Mouse (Mus musculus) liver (tissue): ENCODE measurements around the gene Slit3.

Source experiments
- DNase-seq: peaks from one replicate; pipeline ENCODE4 v3.0.0-alpha.2; 2020; ENCODE audit warnings: mixed read lengths

Slit3 gene

DNA sequence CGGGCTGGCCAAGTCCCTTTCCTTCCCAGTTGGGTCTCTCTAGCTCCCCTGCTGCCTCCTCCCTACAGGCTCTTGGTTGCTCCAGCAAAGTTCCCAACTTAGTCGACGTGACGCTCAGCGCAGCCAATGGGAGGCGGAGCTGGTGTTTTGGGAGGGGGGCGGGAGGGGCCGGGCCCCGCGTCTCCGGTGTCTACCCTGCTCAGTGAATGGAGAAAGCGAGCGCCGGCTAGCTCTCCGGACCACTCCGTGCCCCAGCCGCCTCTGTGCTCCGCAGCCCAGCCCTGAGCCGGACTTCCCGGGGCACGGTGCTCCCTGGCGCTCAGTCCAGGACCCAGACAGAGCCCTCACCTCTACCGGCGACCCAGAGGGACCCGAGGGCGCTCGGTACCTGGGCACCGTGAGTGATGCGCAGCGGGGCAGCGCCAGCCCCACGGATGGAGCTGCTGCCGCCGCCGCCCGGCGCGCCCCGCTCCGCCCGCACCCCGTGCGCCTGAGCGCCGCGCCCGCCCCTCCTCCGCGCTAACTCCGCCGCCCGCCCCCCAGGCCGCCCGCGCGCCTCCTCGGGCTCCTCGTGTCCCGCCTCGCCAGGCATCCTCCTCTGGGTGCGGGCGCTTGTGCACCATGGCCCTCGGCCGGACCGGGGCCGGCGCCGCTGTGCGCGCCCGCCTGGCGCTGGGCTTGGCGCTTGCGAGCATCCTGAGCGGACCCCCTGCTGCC is at the start of gene Slit3:
Gene Slit3 (plus strand): TSS at position 331 of the 717 bp plus-strand sequence.
- peak; percentile 38 for DNase-seq

DNA sequence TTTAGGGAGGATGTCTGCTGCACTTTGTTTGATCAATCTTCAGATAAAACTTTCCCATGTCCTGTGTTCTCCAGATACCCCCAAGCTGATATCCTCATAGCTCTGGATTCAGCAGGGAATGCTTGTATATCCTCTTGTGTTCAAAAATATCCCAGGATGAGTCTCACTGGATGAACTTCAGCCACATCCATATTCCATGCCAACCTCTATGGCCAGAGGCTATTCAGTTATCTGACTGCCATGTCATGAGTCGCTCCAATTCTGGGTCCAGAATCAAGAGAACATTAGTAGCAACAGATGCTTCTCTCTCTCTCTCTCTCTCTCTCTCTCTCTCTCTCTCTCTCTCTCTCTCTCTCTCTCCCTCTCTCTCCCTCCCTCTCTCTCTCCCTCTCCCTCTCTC is 49.6 kb upstream of the Slit3 start:
- no peak for DNase-seq

DNA sequence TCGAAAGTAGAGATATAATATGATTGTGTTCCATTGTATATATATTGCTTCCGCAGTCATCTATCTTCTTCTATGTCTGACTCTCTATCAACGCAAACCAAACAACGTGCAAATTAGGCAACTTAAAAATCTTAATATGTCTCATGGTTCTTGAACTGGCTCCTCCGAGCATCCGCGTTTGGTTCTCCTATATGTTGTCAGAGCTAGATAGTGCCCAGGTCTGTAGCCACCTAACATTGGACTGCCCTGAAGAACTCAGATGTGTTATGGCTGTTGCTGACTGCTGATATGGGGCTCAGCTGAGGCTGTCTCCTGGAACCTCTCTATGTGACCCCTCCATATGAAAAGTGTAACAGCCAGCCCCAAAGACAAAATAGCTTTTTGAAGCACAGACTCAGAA is 45.6 kb upstream of the Slit3 start:
- DNase-seq, result no peak

DNA sequence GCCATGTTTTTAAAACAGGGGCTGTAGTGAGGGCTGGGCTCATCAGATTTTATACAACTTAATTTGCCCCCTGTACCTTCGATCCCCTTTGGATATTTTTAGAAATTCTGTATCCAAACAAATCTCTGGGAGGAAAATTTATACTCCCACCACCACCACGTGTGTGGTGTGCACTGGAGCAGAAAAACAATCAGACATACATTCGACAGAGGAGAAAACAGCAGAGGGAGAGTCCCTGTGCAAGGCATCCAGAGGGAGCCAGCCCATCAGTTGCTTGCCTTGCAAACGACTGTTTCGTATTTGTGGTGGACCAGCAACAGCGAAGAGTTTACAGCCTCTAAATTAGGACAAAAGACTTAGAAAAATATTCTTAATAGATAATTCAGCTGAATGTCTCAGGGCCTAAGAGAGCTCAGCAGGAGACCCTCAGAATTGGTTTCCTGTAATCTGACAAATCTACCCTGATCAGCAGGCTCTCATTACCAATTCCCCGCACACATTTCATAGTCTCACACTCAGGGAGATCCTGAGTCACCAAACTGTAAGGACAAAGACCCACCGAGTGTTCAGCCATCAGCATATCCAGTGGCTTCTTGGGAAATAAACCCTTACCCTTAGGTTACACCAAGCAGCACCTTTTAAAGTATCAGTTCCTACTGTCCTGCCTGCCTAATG is 40.4 kb upstream of the Slit3 start:
- DNase-seq, result no peak

DNA sequence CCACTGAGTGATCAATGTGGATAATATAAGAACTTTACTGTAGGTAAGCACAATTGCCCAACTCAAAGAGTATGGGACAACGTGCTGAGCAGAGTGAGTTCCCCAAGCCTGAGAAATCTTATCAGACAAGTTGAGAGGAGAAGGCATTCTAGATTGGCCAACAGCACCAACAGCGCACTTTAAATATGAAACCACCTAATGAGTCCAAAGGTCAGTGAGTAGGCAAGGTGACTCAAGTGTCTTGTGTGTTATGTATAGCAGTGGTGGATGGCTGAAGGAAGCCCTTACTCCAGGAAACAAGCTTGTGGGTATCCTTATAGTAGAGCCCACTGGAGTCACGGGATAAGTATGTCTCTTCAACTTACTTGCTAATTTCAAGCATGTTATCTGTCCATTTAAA is 38.7 kb upstream of the Slit3 start:
- DNase-seq, result no peak

DNA sequence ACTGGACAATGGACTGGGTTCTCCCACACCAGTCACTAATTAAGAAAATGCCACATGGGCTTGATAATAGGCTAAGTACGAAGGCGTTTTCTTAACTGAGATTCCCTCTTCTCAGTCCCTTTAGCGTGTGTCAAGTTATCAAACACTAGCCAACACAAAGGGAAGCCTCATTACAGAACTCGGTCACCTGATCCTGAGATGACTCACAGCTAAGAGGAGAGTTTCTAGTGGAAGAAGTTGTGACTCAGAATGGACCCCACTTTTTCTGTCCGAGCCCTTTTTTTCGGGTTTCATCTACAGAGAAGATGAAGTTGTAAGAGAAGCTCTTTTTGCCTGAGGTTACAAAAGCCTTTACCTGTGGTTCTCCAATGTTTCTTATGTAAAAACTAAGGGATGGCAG is 38.0 kb upstream of the Slit3 start:
- no peak for DNase-seq

DNA sequence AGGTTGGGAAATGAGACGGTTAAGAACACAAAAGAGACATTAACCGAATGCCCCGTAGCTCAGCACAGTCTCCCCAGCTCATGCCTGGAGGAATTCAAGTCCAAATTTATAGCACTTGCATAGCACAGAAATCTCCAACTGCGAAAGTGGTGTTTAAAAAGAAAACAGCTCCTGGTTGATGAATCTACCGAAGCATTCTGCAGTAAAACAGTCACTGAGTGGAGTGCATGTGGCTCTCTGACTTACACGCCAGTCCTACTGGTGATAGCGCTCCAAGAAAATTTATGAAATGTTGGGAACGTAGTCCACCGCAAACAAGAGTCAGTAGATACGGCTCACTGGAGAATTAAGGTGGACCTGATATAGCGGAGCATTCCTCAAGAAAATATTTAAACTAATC is 35.7 kb upstream of the Slit3 start:
- DNase-seq, result no peak

DNA sequence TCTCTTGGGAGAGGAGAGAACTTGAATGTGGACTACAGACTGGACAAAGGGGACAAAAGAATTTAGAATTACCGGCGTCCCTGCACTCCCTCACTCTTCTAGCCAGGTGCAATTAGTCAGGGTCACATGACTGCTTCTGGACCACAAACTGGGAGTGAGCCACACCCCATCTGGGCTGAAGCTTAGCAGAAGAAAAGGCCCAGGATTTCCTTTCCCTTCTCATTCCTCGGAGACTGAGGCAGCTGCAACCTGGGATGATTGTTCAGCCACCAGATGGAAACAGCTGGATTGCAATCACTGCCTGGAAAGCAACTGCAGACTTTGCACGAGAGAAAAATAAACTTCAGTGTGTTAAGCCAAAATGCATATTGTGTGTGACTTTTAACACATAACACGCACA is 35.0 kb upstream of the Slit3 start:
- no peak for DNase-seq

DNA sequence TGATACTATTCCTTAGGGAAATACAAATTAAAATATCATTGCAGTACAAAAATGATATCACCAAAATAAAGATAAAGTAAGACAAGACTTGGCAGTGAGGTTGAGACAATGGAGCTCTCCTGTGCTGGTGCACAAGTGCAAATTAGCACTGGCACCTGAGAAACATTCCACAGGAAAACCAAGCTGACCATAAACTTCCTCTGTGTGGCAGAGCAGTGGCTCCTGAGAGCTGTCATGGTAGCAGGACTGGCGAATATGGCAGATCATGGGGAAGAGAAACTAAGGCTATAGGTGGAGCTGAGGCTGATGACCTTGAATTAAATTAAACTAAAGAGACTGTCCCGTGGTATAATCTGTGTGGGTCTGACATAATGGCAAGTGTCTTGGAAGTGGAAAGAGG is 33.6 kb upstream of the Slit3 start:
- no peak for DNase-seq

DNA sequence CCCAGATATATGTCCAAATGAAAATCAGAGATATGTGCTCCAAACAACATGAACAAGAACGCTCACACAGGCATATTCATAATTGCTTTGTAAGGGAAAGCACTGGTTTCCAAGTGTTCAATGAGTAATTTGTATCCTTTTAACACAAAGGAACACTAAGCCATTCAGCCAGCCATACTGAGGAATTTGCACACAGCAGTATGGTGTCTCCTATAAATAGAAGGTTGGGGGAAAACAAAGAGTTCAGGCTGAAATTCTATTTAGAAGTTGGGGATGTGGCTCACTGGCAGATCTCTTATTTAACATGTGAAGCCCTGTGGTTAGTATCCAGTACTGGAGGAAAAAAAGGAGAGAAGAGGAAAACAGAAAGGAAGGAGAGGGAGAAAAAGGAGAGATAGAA is 32.9 kb upstream of the Slit3 start:
- DNase-seq, result no peak

DNA sequence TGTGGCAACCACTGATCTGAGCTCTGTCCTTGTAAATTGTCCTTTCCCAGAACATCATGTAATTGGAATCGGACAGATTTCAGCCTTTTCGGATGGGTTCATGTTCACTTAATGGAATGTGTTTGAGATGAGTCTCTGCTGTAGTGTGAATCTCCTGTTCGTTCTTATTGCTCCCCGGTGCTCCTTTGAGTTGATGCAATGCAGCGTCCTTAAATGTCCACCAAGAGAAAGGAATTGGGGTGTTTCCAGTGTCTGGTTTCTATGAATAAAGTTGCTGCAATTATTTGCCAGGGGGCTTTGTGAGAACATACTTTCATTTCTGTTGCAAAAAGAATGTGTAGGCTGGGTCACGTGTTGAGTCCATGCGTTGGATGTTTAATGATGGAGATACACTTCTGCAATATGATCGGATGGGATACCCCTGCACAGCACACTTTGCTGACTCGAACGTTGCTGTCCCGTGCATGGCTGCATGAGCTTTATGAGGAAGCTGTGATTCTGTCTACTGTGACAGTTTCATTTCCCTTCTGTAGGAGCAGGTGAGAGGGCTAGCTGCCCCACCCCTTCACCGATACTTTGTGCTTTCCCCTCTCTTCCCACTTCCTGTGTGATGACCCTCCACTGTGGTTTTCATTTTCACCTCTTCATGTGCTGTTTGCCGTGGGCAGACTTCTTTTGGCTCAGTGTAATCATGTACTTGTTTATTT is 30.2 kb upstream of the Slit3 start:
- DNase-seq, result no peak

DNA sequence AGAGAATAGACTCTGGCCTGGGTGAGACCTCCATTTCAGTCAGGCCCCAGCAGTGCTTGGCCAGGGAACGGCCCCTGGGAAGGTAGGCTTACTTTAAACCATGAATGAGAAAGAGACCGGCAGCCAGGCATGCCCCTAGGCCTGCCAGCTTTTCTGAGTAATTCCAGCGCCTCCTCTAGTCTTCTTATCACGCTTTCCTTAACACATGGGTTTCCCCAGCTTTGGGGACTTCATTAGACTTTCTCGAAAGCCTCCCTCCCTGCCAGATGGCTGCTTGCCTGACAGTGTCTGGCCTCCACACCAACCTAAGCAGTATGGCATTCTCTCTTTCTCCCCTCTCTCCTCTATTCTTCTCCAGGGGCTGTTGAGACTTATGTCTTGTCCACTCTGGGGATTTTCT is 24.5 kb upstream of the Slit3 start:
- no peak for DNase-seq

DNA sequence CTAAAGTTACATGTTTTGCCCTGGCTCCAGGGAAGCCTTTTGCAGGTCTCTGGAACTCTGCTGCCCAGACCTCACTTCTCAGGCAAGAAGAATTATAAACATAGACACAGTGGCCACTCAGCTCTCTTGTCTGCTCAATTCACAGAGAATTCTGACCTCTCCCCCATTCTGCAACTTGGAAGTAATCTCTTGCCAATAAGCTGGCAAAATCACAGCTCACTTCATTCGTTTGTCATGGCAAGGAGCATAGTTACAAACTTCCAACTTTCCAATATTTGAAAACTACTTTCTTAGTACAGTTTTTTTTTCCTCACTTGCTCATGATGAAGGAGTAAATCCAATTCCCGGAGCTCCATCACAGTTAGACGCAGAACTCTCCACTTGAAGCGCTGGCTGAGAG is 11.2 kb upstream of the Slit3 start:
- DNase-seq, result no peak

DNA sequence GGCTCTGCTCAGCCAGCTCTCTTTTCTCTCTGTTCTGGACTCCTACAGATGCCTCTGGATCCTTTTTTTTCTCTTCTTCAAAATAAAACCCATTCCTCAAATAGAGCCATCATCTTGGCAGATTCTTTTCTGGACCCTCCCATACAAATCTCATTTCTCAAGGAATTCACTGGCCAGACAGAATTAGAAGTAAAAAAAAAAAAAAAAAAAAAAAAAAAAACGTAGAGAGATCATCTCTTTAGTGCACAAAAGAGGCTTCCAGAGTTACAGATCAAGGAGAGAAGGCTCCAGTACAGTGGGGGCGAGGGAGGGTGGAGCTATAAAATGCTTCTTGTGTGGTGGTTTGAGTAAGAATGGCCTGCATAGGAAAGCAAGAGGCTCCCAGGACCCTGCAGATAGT is 10.2 kb upstream of the Slit3 start:
- no peak for DNase-seq

DNA sequence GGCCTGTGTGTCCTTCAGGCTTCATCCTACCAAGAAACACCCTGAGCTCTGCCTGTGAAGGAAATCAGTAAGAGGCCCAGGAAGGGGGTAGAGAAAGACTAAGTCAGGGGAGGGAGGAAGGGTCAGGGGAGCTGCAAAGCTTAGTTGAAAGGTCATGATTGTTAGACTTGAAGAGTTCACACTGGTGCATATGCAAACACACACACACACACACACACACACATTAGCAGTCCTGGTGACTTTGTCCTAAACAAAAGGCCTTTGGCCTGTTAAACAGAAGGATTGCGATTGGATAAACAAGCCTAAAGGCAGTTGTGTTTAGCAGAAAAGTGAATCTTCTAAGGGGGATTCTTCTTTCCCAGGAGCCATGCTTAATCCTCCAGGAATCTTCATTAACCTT is 7.7 kb upstream of the Slit3 start:
- no peak for DNase-seq

DNA sequence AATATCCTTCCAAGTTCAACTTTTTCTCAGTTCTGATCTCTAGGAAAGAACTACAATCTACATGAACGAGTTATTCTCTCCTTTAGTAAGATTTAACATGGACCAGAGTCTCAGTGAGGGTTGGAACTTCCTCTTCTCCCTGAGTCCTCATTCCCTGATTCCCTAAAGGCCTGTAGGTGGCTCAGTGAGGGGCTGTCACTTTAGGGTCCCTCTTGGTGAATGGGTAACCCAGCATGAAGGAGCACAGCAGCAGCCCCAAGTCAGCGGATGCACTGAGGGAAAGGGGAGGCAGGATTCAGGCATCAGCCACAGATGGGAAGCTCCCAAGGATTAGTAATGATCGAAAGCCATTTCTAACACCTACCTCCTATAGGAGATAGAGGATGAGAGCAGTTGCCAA is 4.6 kb upstream of the Slit3 start:
- no peak for DNase-seq

DNA sequence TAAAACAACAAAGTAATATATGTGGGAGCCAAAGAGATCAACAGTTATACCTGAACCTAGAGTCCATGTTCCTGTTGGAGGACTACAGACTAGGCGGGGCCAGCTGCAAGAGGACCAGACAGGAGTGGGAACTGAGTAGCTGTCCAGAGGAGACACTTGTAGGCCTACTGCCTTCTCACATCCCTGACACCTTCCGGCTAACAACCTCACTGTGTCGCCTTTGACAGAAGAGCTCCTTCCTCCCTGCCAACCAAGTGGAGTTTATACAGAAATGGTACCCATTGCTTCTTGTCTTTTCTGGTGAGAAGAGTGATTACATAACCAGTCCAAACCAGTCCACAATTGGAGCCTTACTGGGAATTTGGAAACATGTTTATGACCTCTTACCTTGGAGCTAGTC is 3.2 kb upstream of the Slit3 start:
- no peak for DNase-seq

DNA sequence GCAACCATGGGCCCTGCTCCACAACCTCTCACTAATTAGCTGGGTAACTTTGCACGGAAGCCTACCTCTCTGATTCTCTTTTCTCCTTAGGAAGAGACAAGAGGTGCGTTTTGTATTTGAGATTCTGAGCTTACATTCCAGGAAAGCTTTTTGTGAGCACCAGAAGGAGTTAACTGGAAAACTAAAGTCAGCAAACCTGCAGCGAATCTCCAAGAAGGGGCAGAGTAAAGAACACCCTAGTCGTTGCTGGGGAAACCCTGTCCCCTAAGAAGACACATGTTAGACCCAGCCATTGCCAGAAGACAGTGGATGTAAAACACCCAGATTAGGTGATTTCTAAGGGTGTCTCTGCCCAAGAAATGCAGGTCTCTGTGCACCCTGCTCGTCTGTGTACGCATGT is 2.3 kb upstream of the Slit3 start:
- no peak for DNase-seq

DNA sequence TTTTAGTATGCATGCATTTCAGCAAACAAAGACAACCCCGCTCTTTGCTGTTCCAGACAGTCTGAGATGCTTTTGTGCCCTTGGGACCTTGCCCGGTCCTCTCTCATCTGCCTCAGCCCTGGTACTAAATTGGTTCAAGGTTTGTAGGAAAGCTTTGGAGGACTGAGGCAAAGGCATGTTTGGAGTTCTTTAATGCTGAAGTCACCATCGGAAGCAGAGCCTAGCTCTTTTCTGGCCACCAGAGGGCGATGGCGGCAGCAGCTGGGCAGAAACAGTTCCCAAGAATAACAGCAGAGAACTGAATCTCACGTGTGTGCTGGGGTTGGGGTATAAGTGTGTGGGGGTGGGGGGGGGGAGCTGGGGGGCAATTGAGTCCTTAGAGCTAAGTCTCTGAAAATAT is 1.7 kb upstream of the Slit3 start:
- peak; percentile 57 for DNase-seq

DNA sequence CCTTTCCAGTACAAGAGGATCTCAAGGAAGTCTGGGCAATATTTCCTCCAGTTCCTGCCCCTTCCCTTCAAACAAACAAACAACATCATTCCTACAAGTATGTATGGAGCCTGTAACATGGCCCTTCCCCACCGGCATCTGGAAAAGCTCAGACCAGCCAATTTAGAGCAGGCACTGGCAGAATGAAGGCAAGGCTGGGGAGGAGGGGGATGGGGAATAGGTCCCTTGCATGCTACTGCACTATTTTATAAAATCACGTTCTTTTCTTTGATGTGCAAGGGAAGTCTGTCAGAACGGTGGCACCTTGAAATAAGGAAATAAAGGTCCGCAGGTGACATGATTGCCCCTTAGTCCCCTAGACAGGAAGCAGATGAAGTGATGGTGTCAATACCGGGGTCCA is 948 bp upstream of the Slit3 start:
- DNase-seq, result no peak

DNA sequence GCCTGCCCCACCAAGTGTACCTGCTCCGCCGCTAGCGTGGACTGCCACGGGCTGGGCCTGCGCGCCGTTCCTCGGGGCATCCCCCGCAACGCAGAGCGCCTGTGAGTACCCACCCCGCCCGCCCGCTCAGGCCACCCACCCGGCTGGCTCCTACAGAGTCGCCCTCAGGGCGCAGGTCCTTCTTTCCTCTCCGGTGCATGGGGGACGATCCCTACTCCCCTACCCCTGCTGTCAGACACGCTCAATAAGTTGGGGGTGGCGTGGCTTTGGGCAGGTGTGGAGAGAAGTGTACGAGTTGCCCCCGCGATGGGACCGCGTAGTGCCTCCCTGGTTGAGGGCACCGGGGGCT is 561 bp downstream of the Slit3 start:
- DNase-seq, result no peak

DNA sequence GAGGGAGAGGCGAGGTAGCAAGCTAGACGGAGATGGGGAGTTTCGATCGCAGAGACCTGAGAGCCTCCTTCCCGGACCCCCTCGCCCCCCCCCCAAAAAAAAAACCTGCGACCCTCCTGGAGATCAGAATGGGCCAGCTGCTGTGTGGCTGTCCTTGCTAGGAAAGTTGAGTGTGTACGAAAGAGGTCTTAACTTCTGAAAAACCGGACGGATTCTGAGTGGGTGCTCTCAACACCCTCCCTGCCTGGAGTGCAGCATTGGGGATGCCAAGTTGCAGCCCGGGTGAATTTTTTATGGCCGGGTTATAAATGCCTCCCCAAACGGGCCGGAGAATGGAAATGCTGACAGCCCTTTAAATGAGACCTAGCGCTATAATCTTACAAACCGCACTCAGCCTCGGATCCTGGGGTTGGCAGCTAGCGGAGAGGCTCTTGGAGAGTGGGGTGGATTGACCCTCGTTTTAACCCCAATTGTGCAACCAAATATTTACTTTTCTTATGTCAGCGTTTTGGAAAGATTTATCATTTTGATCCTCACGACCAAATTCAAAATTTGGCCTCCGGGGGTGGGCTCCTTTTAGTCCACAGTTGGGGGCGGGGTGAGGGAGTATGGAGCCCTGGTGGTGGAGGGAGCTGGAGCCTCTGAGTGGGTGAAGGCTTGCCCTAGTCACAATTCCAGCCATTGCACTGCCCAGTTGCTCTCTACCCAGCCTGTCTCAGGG is 1.2 kb downstream of the Slit3 start:
- DNase-seq, result no peak

DNA sequence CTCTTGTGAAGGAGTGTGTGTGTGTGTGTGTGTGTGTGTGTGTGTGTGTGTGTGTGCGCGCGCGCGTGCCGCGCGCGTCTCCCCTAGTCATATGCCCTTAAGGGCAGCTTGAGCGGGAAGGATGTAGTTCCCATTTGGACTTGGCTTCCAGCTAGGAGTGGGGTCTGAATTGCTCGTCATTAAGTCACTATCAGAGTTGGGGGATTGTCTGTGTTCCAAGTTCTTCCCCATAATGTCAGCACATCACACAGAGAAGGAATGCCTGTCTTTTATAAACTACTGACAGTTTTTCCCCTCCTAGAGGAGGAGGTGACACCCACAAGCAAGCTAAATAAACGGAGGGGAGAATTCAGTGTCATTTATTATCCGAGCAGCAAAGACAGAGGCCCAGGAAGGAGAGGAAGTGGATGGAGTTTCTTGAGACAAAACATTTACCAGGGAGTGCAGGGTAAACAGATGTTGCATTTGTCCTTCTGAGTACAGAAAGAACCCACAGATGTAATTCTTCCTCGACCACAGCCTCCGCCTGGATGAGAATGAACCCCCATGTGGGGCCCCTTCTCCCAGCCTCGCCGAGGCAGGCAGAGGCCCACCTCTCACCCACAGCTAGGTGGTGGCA is 3.6 kb downstream of the Slit3 start:
- DNase-seq, result no peak
